Mouse (Mus musculus): ENCODE measurements around the gene Ankle1. TPM values are rescaled to one million over a fixed set of nuclear protein-coding genes. Genes with fewer than 3 reads are reported as not detected.

Ankle1 gene
- total RNA-seq, 2 experiments from 2014 or later: 208 to 473 TPM

- ATAC-seq (replicated peaks; ENCODE audit: low FRiP score, poor library complexity, severe bottlenecking): no peak
These were observed 24.3 kb upstream of the Ankle1 start, which contains the start of gene Nr2f6 for GRCm38 (mm10) chr8:71381421-71381970. Nr2f6 (minus strand) TSS chr8:71381960.

GRCm38 (mm10) chr8:71381971-71382961 lies 23.5 kb upstream of the Ankle1 start:
- ATAC-seq (replicated peaks; ENCODE audit: low FRiP score, poor library complexity, severe bottlenecking): no peak

- no peak for ATAC-seq (replicated peaks; ENCODE audit: low FRiP score, poor library complexity, severe bottlenecking)
These were observed 22.4 kb upstream of the Ankle1 start for GRCm38 (mm10) chr8:71383396-71383795.

DNA sequence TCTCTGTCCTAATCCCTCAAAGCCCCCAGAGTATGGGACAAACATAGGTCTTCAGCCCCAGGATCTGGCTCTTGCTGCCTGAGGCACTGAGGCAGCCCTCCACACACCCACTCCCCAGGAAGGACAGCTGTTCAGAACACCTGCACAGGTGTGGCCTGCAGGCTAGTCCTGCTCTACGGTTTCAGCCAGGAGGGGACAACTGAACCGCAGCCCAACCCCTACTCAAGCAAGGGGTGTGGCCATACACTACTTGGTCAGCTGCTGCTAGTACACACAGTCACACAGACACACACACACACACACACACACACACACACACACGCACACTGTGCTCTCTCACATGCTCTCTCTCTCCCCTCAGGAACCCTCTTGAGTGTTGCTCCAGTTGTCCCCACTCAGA lies 21.9 kb upstream of the Ankle1 start:
- ATAC-seq (replicated peaks; ENCODE audit: low FRiP score, poor library complexity, severe bottlenecking): no peak

DNA sequence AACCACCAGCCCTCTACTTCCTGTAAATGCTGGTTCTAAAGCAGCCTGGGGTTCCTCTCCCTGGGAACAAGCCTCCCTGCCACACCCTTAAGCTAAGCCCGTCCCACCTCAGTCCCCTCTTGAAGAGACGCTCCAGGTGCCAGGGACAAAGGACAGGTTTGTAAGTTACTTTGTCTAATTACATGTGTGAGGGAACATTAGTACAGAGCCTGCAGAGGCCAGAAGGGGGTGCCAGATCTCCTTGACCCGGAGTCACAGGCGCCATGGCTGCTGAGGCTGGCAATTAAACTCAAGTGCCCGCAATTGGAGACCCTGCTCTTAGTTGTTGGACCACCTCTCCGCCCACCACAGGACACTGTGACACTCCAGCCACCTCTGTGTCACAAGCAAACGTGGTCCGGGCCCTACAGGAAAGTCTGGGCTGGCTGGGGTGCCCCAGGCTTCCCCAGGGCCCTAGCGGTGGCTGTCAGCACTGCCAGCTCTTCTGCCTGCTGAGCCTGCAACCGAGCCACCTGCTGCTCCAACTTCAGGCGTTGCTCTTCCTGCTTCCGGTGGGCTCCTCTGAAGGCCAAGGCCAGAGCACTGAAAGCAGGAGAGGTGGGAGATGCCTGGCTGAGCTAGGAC lies 20.5 kb upstream of the Ankle1 start:
- ATAC-seq (replicated peaks; ENCODE audit: low FRiP score, poor library complexity, severe bottlenecking): no peak; the same call in 1 of the 2 replicates

- ATAC-seq (replicated peaks; ENCODE audit: low FRiP score, poor library complexity, severe bottlenecking): no peak
These were observed 17.5 kb upstream of the Ankle1 start for GRCm38 (mm10) chr8:71388267-71388666.

- no peak for ATAC-seq (replicated peaks; ENCODE audit: low FRiP score, poor library complexity, severe bottlenecking)
These were observed 14.1 kb upstream of the Ankle1 start for GRCm38 (mm10) chr8:71391696-71392095.

DNA sequence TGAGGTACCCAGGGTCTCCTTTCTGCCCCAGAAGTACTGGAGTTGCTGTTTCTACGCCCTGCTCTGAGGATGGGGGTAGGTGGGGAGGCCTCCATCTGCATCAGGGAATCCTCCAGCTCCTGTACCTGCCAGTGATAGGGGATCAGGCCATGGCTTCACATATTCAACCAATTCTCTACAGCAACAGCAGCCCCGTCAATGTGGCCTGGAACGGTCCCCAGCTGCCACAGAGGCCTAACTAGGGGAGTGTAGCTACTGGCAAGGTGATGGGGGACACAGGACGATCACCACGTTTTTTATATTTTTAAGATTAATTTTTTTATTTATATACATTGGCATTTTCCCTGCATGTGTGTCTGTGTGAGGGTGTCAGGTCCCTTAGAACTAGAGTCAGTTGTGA lies 13.4 kb upstream of the Ankle1 start:
- ATAC-seq (replicated peaks; ENCODE audit: low FRiP score, poor library complexity, severe bottlenecking): no peak

DNA sequence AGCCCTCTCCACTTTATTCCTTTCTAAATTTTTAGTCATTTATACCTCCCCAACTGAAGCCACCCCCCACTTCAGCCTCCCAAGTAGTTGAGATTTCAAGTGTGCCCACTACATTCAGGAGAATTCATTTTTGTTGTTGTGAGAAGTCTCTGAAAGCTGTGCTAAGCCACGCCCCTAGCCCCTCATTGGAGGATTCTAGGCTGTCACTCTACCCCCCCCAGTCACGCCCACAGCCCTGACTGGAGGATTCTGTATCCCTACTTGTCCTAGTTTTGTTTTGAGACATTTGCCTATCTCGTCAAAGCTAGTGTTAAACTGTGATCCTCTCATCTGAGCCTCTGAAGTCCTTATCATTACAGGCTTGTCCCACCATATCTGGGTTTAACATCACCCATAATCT lies 12.9 kb upstream of the Ankle1 start:
- no peak for ATAC-seq (replicated peaks; ENCODE audit: low FRiP score, poor library complexity, severe bottlenecking)

- ATAC-seq (replicated peaks; ENCODE audit: low FRiP score, poor library complexity, severe bottlenecking): no peak
These were observed 11.3 kb upstream of the Ankle1 start for GRCm38 (mm10) chr8:71394481-71394880.

DNA sequence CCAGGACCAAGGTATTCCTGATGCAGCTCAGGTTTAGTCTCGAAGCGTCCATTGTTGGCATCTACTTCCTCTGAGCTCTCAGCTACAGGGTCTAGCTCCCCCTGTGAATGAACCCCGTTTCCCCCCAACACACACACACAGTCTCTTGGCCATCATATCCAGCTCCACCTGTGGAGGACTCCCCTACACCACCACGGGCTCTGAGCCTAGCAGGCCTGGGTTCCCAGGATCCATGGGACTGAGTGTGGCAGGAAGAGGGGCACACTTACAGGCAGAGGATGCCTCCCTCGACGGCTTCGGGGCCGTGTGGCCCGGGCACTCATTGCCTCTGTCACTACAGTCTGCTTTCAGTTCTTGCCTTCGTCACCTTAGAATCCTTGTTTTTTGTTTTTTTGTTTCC lies 10.7 kb upstream of the Ankle1 start:
- no peak for ATAC-seq (replicated peaks; ENCODE audit: low FRiP score, poor library complexity, severe bottlenecking)

DNA sequence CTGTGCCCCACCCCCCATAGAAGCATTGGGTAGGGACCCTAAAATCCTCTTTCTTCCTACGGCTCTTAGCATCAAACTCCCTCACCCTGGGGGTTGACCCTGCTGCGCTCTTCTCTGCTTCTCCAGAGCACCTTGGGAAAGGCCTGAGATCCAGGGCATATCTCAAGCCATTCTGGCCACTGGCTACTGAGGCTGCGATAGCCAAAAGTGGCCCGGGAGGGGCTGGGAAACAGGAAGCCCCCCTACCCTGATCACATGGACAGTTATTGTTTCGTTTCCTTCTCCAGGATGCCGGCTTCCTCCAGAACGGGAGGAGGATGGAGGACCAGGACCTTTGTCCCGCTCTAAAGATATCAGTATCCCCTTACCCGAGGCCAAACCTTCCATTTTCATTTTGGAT lies 10.2 kb upstream of the Ankle1 start, which contains the start of gene Ushbp1:
Gene Ushbp1, minus strand, starts transcription at position 174 of the 400 bp plus-strand sequence.
- no peak for ATAC-seq (replicated peaks; ENCODE audit: low FRiP score, poor library complexity, severe bottlenecking)

DNA sequence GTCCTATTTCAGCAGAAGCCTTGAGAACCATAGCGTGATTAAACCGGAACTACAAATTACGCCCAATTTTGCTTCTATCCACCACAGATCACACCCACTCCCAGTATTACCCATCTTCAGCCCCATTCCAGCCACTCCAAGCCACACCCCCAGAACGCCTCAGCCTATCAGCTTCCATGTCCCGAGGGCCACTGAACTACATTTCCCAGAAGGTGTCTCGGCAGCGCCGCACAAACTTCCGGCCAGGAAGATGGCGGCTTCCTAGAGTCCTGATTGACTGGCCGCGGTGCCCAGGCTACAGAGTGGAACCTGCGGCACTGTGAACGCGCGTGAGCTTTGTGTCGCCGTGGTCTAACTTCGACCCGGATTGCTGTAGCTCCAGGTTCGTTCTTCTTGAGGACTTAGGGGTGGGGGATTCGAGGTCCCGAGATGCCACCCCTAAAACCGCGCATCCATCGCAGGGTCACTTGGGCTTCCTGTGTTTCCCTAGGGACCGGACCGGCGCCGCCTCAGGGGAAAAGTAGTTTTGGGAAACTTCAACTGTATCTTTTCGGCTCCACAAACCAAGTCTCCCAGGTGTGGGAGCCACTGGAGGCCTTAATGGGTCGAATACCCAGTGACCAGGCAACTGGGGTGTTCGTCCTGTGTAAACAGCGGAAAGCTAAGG lies 9.0 kb upstream of the Ankle1 start, which contains the start of gene Babam1:
Gene Babam1, plus strand, starts transcription at position 223 of the 667 bp plus-strand sequence.
- peak; percentile 99 for ATAC-seq (replicated peaks; ENCODE audit: low FRiP score, poor library complexity, severe bottlenecking)

GRCm38 (mm10) chr8:71397701-71398100 lies 8.1 kb upstream of the Ankle1 start:
- ATAC-seq (replicated peaks; ENCODE audit: low FRiP score, poor library complexity, severe bottlenecking): no peak

- ATAC-seq (replicated peaks; ENCODE audit: low FRiP score, poor library complexity, severe bottlenecking): no peak
These were observed 5.0 kb upstream of the Ankle1 start for GRCm38 (mm10) chr8:71400826-71401225.

DNA sequence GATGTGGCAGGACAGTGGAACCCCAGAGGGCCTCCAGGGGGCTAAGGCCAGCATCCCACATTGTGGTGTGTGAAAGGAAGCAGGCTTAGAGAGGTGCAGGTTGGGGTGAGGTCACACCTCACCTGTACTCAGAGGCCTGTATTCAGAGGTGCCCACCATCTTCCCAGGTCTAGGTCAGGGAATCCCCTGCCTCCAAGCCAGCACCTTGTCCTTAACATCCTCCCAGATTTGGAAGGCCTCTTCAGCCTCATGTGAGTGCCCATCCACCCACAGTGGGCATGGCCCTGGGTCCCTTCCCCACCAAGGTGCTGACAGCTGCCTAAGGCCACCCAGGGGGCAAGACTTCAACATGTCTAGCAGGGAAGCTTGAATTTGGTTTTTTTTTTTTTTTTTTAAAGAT lies 4.4 kb upstream of the Ankle1 start:
- no peak for ATAC-seq (replicated peaks; ENCODE audit: low FRiP score, poor library complexity, severe bottlenecking)

DNA sequence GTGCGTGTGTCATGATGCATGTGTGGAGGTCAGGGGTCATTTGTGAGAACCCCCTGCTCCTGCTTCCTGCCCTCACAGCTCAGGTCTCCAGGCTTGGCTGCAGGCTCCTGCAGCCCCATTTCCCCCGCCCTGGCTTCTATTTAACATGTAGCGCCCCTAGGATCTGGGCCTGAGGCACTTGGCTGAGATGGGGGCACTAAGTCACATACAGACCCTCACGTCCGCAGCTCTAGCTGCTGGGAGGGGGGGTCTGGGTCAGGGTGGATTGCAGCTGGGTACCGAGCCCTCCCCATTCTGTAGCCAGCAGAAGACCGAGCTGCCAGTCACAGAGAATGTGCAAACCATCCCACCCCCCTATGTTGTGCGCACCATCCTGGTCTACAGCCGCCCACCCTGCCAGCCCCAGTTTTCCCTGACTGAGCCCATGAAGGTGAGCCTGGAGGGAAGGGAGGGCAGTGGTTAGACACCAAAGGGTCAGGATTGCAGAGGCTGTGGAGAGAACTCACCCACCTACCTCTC lies 3.3 kb upstream of the Ankle1 start:
- ATAC-seq (replicated peaks; ENCODE audit: low FRiP score, poor library complexity, severe bottlenecking): no peak

DNA sequence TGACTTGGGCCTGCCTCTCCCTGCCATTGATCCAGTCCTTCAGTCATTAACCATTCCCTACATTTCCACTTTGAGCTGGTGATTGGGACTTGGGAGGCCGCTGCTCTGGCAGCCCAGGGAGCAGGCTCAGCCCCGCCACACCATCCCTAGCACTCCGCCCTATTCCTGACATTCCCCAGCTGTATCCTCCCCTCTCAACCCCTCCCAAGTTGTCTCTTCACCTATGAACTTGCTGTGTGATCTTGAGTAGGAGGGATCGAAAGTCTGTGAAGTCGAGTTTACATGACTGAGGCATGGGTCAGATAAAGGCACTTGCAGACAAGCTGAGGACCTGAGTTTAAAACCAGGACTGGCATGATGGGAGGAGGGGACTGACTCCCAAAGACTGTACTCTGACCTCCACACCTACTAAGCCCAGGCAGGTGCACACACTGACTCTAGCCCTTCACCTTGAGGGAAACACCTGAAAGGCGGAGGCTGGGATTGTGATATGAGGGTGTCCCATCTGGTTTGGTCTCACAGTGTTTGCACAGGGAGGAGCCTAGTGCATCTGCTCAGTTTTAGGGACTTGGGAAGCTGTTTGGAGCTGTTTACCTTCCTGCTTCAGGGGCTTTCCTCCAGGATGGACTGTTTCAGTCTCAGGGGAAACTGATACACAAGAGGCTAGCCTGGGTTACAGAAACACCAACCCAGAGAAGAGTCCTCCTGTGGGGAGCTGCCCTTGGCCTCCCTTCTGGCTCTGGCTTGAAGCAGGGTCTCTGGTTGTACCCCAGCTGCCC lies 2.5 kb upstream of the Ankle1 start:
- ATAC-seq (replicated peaks; ENCODE audit: low FRiP score, poor library complexity, severe bottlenecking): no peak

DNA sequence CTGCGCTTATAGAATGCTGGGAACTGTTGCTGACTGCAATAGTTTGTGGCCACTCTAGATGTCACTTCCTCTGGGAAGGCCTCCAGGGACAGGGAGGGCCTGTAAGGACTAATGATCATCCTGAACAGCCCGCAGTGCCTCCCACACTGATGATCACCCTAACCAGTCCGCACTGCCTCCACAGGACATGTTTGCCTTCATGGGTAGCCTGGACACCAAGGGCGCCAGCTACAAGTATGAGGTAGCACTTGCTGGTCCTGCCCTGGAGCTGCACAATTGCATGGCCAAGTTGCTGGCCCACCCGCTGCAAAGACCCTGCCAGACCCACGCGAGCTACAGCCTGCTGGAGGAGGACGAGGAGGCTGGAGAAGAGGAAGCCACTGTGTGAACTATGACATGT lies 1.8 kb upstream of the Ankle1 start:
- ATAC-seq (replicated peaks; ENCODE audit: low FRiP score, poor library complexity, severe bottlenecking): no peak
